Mouse (Mus musculus) kidney, postnatal 4 days (tissue): ENCODE data around the gene Prkag2.

Experiments
- DNase-seq, 2 experiments: peaks; one replicate each; pipeline ENCODE4 v3.0.0; 2021; ENCODE audit warnings: mixed read lengths in 2 of 2

The Prkag2 gene

GRCm38 (mm10) chr5:24913656-24914055, 186.8 kb downstream of the Prkag2 start:
- no peak for DNase-seq

- DNase-seq: peak; percentile 70 to 76
Measured at GRCm38 (mm10) chr5:24908820-24909716, 191.4 kb downstream of the Prkag2 start.

- peak; percentile 89 to 94 for DNase-seq
Measured at GRCm38 (mm10) chr5:24908141-24908819, 192.2 kb downstream of the Prkag2 start.

GRCm38 (mm10) chr5:24907737-24908136, 192.7 kb downstream of the Prkag2 start:
- no peak for DNase-seq

GRCm38 (mm10) chr5:24906844-24907243, 193.6 kb downstream of the Prkag2 start:
- no peak for DNase-seq

GRCm38 (mm10) chr5:24904941-24905340, 195.5 kb downstream of the Prkag2 start:
- no peak for DNase-seq

- no peak for DNase-seq
Measured at GRCm38 (mm10) chr5:24904423-24904822, 196.0 kb downstream of the Prkag2 start.

GRCm38 (mm10) chr5:24904001-24904400, 196.4 kb downstream of the Prkag2 start:
- DNase-seq: no peak

- DNase-seq: peak; percentile 46 to 61
Measured at GRCm38 (mm10) chr5:24902835-24903234, 197.6 kb downstream of the Prkag2 start.

GRCm38 (mm10) chr5:24895606-24896005, 204.8 kb downstream of the Prkag2 start:
- no peak for DNase-seq

- no peak for DNase-seq
Measured at GRCm38 (mm10) chr5:24894814-24895213, 205.6 kb downstream of the Prkag2 start.

- DNase-seq: peak; percentile 49 to 56
Measured at GRCm38 (mm10) chr5:24892461-24892860, 208.0 kb downstream of the Prkag2 start.

GRCm38 (mm10) chr5:24889860-24890259, 210.6 kb downstream of the Prkag2 start:
- DNase-seq: no peak

- DNase-seq: no peak
Measured at GRCm38 (mm10) chr5:24888874-24889591, 211.4 kb downstream of the Prkag2 start.

GRCm38 (mm10) chr5:24887271-24887670, 213.2 kb downstream of the Prkag2 start:
- DNase-seq: no peak

GRCm38 (mm10) chr5:24878713-24879112, 221.7 kb downstream of the Prkag2 start:
- DNase-seq: no peak

GRCm38 (mm10) chr5:24877836-24878624, 222.4 kb downstream of the Prkag2 start:
- DNase-seq: peak in 1 of 2 experiments; percentile 19

- no peak for DNase-seq
Measured at GRCm38 (mm10) chr5:24876653-24877052, 223.8 kb downstream of the Prkag2 start.

- no peak for DNase-seq
Measured at GRCm38 (mm10) chr5:24874111-24874510, 226.3 kb downstream of the Prkag2 start.

GRCm38 (mm10) chr5:24873221-24873620, 227.2 kb downstream of the Prkag2 start:
- DNase-seq: no peak

- DNase-seq: peak in 1 of 2 experiments; percentile 24
Measured at GRCm38 (mm10) chr5:24871276-24871675, 229.2 kb downstream of the Prkag2 start.

GRCm38 (mm10) chr5:24869796-24870289, 230.6 kb downstream of the Prkag2 start:
- DNase-seq: no peak
